Mouse (Mus musculus): Measurements from ENCODE around the gene Vinac1. TPM values are rescaled to one million over a fixed set of nuclear protein-coding genes. Genes with fewer than 3 reads are reported as not detected.
"Not testable (repeated sequence)": the region's sequence is repeated elsewhere in the genome, so short reads cannot be mapped to it uniquely, and the experiment has no call there.

Vinac1 gene
- total RNA-seq, 2 experiments from 2014 or later: 0.38 TPM; not detected in 1

- no peak for ATAC-seq (replicated peaks; ENCODE audit: low FRiP score, poor library complexity, severe bottlenecking)
Measured at GRCm38 (mm10) chr2:129046172-129046845, 1.7 kb downstream of the Vinac1 start.

GRCm38 (mm10) chr2:129040567-129040966 lies 7.4 kb downstream of the Vinac1 start:
- no peak for ATAC-seq (replicated peaks; ENCODE audit: low FRiP score, poor library complexity, severe bottlenecking)

GRCm38 (mm10) chr2:129038937-129039631 lies 8.9 kb downstream of the Vinac1 start:
- ATAC-seq (replicated peaks; ENCODE audit: low FRiP score, poor library complexity, severe bottlenecking): no peak

DNA sequence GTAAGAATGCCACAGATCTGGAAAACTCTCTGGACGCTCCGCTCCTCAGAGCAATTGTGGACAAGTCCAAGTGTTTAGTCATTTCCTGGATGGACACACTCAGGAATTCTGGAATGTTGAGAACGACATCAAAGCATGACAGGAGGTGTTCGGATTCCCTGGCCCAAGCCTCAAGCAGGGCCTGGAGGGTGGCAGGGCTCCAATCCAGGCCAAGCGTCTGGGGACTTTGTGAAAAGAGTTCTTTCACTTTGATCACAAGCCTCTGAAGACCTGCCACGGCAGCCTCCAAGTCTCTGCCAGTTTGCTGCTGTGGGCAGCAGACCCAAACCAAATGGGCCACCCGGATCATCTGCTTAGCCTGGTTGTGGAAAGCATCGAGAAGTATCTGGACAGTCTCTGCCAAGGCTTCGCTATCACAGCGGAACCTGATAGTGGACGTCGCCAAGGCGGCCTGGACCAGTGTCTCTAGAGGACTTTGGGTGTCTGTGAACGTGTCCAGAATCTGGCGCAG lies 9.5 kb downstream of the Vinac1 start:
- no peak for ATAC-seq (replicated peaks; ENCODE audit: low FRiP score, poor library complexity, severe bottlenecking)

GRCm38 (mm10) chr2:129035381-129035780 lies 12.6 kb downstream of the Vinac1 start:
- no peak for ATAC-seq (replicated peaks; ENCODE audit: low FRiP score, poor library complexity, severe bottlenecking)

- no peak for ATAC-seq (replicated peaks; ENCODE audit: low FRiP score, poor library complexity, severe bottlenecking)
Measured at GRCm38 (mm10) chr2:129024820-129025219, 23.2 kb downstream of the Vinac1 start.

DNA sequence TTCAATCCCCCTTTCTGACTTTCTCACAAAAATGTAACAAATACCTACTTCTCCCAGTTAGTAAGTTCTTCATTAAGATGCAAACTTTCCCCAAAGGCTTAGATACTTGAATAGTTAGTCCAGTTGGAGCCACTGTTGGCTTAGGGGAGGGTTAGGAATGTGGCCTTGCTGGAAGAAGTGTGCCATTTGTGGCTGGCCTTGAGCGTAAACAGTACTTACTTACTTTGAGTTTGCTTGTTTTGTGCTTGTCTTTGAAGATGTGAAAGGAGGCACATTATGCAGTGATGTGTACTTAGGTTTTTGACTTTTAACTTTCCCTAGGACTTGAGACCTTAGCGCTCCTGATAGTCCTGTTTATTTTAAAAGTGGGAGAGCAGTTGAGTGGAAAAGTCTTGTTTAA lies 27.9 kb downstream of the Vinac1 start:
- no peak for ATAC-seq (replicated peaks; ENCODE audit: low FRiP score, poor library complexity, severe bottlenecking)

DNA sequence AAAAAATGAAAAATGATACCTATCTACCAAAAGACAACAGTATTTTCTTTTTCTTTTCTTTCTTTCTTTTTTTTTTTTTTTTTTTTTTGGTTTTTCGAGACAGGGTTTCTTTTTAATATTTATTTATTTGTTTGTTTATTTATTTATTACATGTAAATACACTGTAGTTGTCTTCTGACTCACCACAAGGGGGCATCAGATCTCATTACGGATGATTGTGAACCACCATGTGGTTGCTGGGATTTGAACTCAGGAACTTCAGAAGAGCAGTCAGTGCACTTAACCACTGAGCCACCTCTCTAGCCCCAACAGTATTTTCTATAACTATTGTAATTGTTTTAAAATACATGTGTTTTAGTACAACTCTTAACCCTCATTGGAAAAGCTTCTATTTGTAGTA lies 39.1 kb downstream of the Vinac1 start:
- ATAC-seq (replicated peaks; ENCODE audit: low FRiP score, poor library complexity, severe bottlenecking): not testable (repeated sequence)

DNA sequence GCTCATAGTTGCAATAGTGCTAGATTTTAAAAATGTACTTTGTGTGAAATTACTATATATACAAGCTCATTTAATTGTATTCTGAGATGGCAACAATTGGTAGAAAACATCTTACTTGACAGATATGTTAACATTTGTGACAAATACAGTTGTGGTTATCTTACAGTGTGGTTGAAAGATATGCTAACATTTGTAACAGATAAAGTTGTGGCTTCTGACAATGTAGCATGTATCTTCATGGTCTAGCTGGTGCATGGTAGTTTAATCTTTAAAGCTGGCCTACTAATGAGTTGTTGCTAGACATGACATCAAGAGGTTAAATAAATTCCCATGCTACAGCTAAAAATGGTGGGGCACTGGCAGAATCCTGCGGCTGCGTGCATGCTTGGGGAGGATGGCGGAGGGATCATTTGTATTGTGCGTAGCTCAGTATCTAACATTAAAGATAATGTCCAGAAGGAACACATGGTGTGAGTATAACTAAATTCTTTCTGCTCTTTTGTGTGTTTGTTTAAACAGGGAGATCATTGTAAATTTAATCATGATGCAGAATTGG lies 41.7 kb downstream of the Vinac1 start:
- no peak for ATAC-seq (replicated peaks; ENCODE audit: low FRiP score, poor library complexity, severe bottlenecking)

- ATAC-seq (replicated peaks; ENCODE audit: low FRiP score, poor library complexity, severe bottlenecking): no peak
Measured at GRCm38 (mm10) chr2:129004872-129005271, 43.1 kb downstream of the Vinac1 start.

- no peak for ATAC-seq (replicated peaks; ENCODE audit: low FRiP score, poor library complexity, severe bottlenecking)
Measured at GRCm38 (mm10) chr2:128984746-128985145, 63.2 kb downstream of the Vinac1 start.

DNA sequence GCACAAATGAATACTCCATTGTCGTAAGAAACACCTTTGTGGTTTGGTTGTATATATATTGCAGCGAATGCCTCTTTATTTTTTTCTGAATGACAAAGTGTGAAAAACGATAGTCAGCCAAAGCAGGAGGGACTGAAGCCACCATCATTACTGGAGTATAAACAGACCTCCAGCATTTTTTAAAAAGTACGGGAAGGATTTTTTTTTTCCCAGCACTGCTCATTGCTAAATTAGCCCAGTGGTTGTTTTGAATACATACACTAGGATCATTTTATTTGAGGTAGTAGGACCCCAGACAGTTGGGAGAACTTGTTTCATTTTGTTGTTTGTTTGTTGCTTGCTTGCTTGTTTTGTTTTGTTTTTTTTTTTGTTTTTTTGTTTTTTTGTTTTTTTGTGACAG lies 72.4 kb downstream of the Vinac1 start:
- ATAC-seq (replicated peaks; ENCODE audit: low FRiP score, poor library complexity, severe bottlenecking): no peak

Other genes with a start within 250 kb of the Vinac1 start
- gene Tmem87b, start 230.1 kb downstream of the Vinac1 start, total RNA-seq (2015; ENCODE audit: low replicate concordance): 2.3 and 4.4 TPM in 2 replicates
- 1.4 and 3.4 TPM in 2 replicates for gene Tmem87b, start 230.1 kb downstream of the Vinac1 start, total RNA-seq (2017; ENCODE audit: low replicate concordance)
- not detected in 2 replicates for gene Fbln7, start 185.2 kb downstream of the Vinac1 start, total RNA-seq (2015; ENCODE audit: low replicate concordance)
- 0.09 TPM in 1 of 2 replicates, not detected in the other for gene Fbln7, start 185.2 kb downstream of the Vinac1 start, total RNA-seq (2017; ENCODE audit: low replicate concordance)
- 0.58 and 2.9 TPM in 2 replicates for gene Zc3h8, start 104.1 kb downstream of the Vinac1 start, total RNA-seq (2015; ENCODE audit: low replicate concordance)
- 0.70 and 0.94 TPM in 2 replicates for gene Zc3h8, start 104.1 kb downstream of the Vinac1 start, total RNA-seq (2017; ENCODE audit: low replicate concordance)
- 4.0 and 6.3 TPM in 2 replicates for gene Zc3h6, start 80.8 kb downstream of the Vinac1 start, total RNA-seq (2015; ENCODE audit: low replicate concordance)
- gene Zc3h6, start 80.8 kb downstream of the Vinac1 start, total RNA-seq (2017; ENCODE audit: low replicate concordance): 1.3 and 5.2 TPM in 2 replicates
- gene Gm10762, start 80.4 kb downstream of the Vinac1 start, total RNA-seq (2015; ENCODE audit: low replicate concordance): 1.5 TPM in 1 of 2 replicates, not detected in the other
- 1.4 TPM in 1 of 2 replicates, not detected in the other for gene Gm10762, start 80.4 kb downstream of the Vinac1 start, total RNA-seq (2017; ENCODE audit: low replicate concordance)
- 0.63 TPM in 1 of 2 replicates, not detected in the other for gene Ttl, start 17.8 kb upstream of the Vinac1 start, total RNA-seq (2015; ENCODE audit: low replicate concordance)
- 0.84 and 2.1 TPM in 2 replicates for gene Ttl, start 17.8 kb upstream of the Vinac1 start, total RNA-seq (2017; ENCODE audit: low replicate concordance)
- gene Polr1b, start 52.8 kb upstream of the Vinac1 start, total RNA-seq (2015; ENCODE audit: low replicate concordance): 1.0 and 4.4 TPM in 2 replicates
- gene Polr1b, start 52.8 kb upstream of the Vinac1 start, total RNA-seq (2017; ENCODE audit: low replicate concordance): 4.9 and 5.3 TPM in 2 replicates
- gene Chchd5, start 81.5 kb upstream of the Vinac1 start, total RNA-seq (2015; ENCODE audit: low replicate concordance): 3.5 and 7.5 TPM in 2 replicates
- 2.8 and 6.9 TPM in 2 replicates for gene Chchd5, start 81.5 kb upstream of the Vinac1 start, total RNA-seq (2017; ENCODE audit: low replicate concordance)
- gene Slc20a1, start 150.6 kb upstream of the Vinac1 start, total RNA-seq (2015; ENCODE audit: low replicate concordance): 40.5 and 44.1 TPM in 2 replicates
- 240 and 313 TPM in 2 replicates for gene Slc20a1, start 150.6 kb upstream of the Vinac1 start, total RNA-seq (2017; ENCODE audit: low replicate concordance)
- 47.4 and 54.4 TPM in 2 replicates for gene Ckap2l, start 249.0 kb upstream of the Vinac1 start, total RNA-seq (2015; ENCODE audit: low replicate concordance)
- 23.1 and 26.3 TPM in 2 replicates for gene Ckap2l, start 249.0 kb upstream of the Vinac1 start, total RNA-seq (2017; ENCODE audit: low replicate concordance)